Mouse (Mus musculus): ENCODE results near the gene Fasn. TPM values are rescaled to one million over a fixed set of nuclear protein-coding genes. Genes with fewer than 3 reads are reported as not detected.
A peak's percentile ranks its signal among the peaks of the same experiment; 100 is the strongest.
"Not testable (repeated sequence)": the region's sequence is repeated elsewhere in the genome, so short reads cannot be mapped to it uniquely, and the experiment has no call there.

The Fasn gene
- 80.8 and 94.6 TPM in 2 replicates for polyA plus RNA-seq (2014; fragmentation: Nextera tagmentation; extraction: Ambion mirVana)

DNA sequence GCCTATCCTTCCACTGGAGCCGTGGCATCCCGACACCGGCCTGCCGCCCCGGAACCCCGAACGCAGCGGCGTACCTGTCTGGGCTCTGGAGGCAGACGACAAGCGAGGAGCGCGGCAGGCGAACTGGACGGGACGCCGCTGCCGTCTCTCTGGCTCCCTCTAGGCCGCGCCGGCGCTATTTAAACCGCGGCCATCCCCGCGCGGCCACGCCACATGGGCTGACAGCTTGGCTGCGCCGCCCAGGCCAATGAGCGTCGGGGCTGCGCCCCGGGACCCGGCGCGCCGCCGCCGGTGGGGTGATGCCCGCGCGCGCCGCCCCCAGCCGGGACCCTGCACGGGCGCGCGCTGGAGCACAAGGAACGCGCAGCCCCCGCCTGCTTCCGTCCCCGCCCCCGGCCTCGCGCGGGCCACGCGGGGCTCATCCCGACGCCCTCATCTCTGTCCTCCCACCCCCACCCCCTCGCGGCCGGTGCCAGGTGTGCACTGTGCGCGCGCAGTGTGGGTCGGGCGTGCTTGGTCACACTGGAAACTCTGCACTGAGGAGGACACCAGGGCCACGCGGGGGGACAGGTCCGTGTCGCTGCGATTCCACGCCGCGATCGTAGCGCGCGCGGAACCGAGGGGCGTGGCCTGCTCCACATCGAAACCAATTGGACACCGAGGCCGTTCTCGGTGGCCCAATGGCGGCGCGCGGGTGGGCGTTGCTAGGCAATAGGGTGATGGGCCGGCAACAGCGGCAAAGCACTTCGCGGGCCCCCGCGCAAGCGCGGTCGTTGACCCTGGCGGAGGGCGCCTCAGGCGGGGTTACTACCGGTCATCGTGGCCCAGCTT lies at the start of gene Fasn:
Gene Fasn (minus strand): TSS at position 592 of the 831 bp plus-strand sequence.
- peak within 1 kb of the TSS; percentile 98 for H3K27ac ChIP-seq (ENCODE audit: low read depth, low read length)
- DNase-seq (ENCODE audit: low spot score, missing footprints), result peak; percentile 99
- H3K36me3 ChIP-seq (ENCODE audit: control insufficient read depth, insufficient read depth, low read length), result peaks cover 22% of the 10 kb centered on the region
- H3K9me3 ChIP-seq (ENCODE audit: control insufficient read depth, low read length), result no peaks in the 10 kb centered on the region
- H3K9ac ChIP-seq (ENCODE audit: low read length), result peak within 1 kb of the TSS; percentile 94
- H3K4me3 ChIP-seq (ENCODE audit: low read depth, low read length), result peak within 1 kb of the TSS; percentile 88
- no peaks in the 10 kb centered on the region for H3K27me3 ChIP-seq (ENCODE audit: control insufficient read depth, insufficient read depth, low read length)
- WGBS, result under 1% methylated on average over 99 of the region's 109 CpGs
- peak within 1 kb of the TSS; percentile 98 for H3K4me2 ChIP-seq
- peaks cover 43% of the 10 kb centered on the region for H3K4me1 ChIP-seq (ENCODE audit: control insufficient read depth, insufficient read depth, low read length)
- peak; percentile 89 for ATAC-seq (ENCODE audit: low FRiP score)

DNA sequence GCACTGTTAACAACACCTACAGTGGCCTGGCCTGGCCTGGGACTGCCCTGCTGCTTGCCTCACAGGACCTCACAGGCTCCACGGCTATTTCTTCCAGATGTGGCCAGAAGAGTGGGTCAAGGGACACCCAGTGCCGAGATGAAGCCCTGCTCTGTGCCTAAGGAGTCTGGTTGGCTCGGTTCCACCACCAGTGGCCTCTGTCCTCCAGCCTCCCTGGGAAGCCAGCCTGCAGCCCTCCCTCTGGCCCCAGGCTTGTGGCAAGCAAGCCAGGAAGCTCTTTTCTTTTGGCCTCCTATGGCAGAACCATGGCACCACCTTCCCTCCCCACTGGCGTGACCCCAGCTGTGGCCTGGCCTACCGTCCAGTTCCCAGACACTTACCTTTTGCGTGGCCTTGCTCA lies 48.9 kb upstream of the Fasn start:
- no peak for ATAC-seq (ENCODE audit: low FRiP score)
- no peaks in the 10 kb centered on the region for H3K27me3 ChIP-seq (ENCODE audit: control insufficient read depth, insufficient read depth, low read length)
- no peaks in the 10 kb centered on the region for H3K36me3 ChIP-seq (ENCODE audit: control insufficient read depth, insufficient read depth, low read length)
- no peaks in the 10 kb centered on the region for H3K9me3 ChIP-seq (ENCODE audit: control insufficient read depth, low read length)
- H3K4me1 ChIP-seq (ENCODE audit: control insufficient read depth, insufficient read depth, low read length), result no peaks in the 10 kb centered on the region
- no peak overlapping the region for H3K9ac ChIP-seq (ENCODE audit: low read length)
- 87% methylated on average over 6 of the region's 6 CpGs for WGBS
- H3K27ac ChIP-seq (ENCODE audit: low read depth, low read length), result no peak overlapping the region
- H3K4me2 ChIP-seq, result no peak overlapping the region
- no peak overlapping the region for H3K4me3 ChIP-seq (ENCODE audit: low read depth, low read length)
- no peak for DNase-seq (ENCODE audit: low spot score, missing footprints)

- Histone ChIP-seq H3K4me1 (ENCODE audit: control insufficient read depth, insufficient read depth, low read length) (no peaks in the 10 kb centered on the region), H3K27ac (ENCODE audit: low read depth, low read length) (no peak overlapping the region), H3K36me3 (ENCODE audit: control insufficient read depth, insufficient read depth, low read length) (no peaks in the 10 kb centered on the region), H3K9ac (ENCODE audit: low read length) (no peak overlapping the region), H3K9me3 (ENCODE audit: control insufficient read depth, low read length) (no peaks in the 10 kb centered on the region), H3K27me3 (ENCODE audit: control insufficient read depth, insufficient read depth, low read length) (no peaks in the 10 kb centered on the region), H3K4me3 (ENCODE audit: low read depth, low read length) (no peak overlapping the region), H3K4me2 (no peak overlapping the region)
- WGBS, result 95% methylated on average over 9 of the region's 9 CpGs
- DNase-seq (ENCODE audit: low spot score, missing footprints) (no peak), ATAC-seq (ENCODE audit: low FRiP score) (no peak)
Measured at GRCm38 (mm10) chr11:120871521-120871920, 47.2 kb upstream of the Fasn start.

DNA sequence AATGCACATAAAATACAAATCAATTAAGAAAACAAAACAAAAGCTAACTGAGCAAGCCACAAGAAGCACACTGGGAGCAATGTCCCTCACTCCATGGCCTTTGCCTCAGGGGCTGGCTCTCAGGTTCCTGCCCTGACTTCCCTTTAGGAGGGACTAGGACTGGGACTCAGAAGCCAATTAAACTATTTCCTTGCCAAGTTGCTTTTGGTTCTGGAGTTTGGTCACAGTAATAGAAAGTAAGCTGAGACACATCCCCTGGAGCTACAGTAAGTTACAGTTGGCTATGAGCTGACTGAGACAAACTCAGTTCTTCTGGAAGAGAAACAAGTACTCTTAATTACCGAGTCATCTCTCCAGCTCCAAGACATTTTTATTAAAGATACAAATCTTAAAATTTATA lies 41.5 kb upstream of the Fasn start:
- Histone ChIP-seq H3K36me3 (ENCODE audit: control insufficient read depth, insufficient read depth, low read length) (no peaks in the 10 kb centered on the region), H3K27me3 (ENCODE audit: control insufficient read depth, insufficient read depth, low read length) (no peaks in the 10 kb centered on the region), H3K4me1 (ENCODE audit: control insufficient read depth, insufficient read depth, low read length) (no peaks in the 10 kb centered on the region), H3K27ac (ENCODE audit: low read depth, low read length) (no peak overlapping the region), H3K4me2 (no peak overlapping the region), H3K9ac (ENCODE audit: low read length) (no peak overlapping the region), H3K9me3 (ENCODE audit: control insufficient read depth, low read length) (no peaks in the 10 kb centered on the region), H3K4me3 (ENCODE audit: low read depth, low read length) (no peak overlapping the region)
- no peak for ATAC-seq (ENCODE audit: low FRiP score)
- WGBS, result 93% methylated on average over 1 of the region's 1 CpGs
- DNase-seq (ENCODE audit: low spot score, missing footprints), result no peak

DNA sequence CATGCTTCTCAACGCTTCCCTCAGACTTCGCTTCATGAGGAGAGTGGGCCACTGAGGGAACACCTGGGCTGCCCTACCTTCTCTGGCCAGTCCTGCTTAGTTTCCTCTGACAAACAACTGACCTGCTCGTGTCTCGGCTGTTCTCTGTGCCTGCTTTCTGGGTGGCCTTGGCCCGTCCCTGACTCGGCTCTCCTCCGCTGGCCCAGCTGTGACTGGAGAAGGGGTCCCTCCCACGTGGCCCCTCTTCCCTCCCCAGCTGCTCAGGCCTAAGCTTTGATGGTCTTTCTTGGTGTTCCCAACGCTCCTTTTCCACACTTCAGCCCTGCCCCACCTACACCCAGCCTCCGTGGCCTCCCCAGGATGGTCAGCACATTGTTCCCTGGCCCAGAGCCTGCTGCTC lies 38.5 kb upstream of the Fasn start:
- Histone ChIP-seq H3K4me2 (no peak overlapping the region), H3K9ac (ENCODE audit: low read length) (no peak overlapping the region), H3K4me1 (ENCODE audit: control insufficient read depth, insufficient read depth, low read length) (no peaks in the 10 kb centered on the region), H3K36me3 (ENCODE audit: control insufficient read depth, insufficient read depth, low read length) (no peaks in the 10 kb centered on the region), H3K27ac (ENCODE audit: low read depth, low read length) (no peak overlapping the region), H3K27me3 (ENCODE audit: control insufficient read depth, insufficient read depth, low read length) (no peaks in the 10 kb centered on the region), H3K4me3 (ENCODE audit: low read depth, low read length) (no peak overlapping the region), H3K9me3 (ENCODE audit: control insufficient read depth, low read length) (no peaks in the 10 kb centered on the region)
- ATAC-seq (ENCODE audit: low FRiP score), result no peak
- WGBS, result 81% methylated on average over 10 of the region's 10 CpGs
- DNase-seq (ENCODE audit: low spot score, missing footprints), result no peak

DNA sequence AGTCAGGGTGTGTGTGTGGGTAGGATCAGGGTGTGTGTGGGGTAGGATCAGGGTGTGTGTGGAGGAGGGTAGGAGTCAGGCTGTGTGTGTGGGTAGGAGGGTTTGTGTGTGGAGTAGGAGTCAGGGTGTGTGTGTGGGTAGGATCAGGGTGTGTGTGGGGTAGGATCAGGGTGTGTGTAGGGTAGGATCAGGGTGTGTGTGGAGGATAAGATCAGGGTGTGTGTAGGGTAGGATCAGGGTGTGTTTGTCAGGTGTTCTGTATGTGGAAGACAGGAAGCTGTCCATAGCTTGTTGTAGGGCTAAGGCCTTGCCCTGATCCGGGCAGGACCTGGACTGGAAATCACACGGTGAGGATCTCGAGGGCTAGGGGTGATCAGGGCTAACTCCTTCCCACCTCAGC lies 31.6 kb upstream of the Fasn start:
- not testable (repeated sequence) for H3K4me3 ChIP-seq (ENCODE audit: low read depth, low read length); H3K9me3 ChIP-seq (ENCODE audit: control insufficient read depth, low read length); DNase-seq (ENCODE audit: low spot score, missing footprints); H3K27ac ChIP-seq (ENCODE audit: low read depth, low read length); H3K27me3 ChIP-seq (ENCODE audit: control insufficient read depth, insufficient read depth, low read length); ATAC-seq (ENCODE audit: low FRiP score); H3K36me3 ChIP-seq (ENCODE audit: control insufficient read depth, insufficient read depth, low read length); H3K4me2 ChIP-seq; H3K4me1 ChIP-seq (ENCODE audit: control insufficient read depth, insufficient read depth, low read length); H3K9ac ChIP-seq (ENCODE audit: low read length)
- 100% methylated on average over 3 of the region's 3 CpGs for WGBS

DNA sequence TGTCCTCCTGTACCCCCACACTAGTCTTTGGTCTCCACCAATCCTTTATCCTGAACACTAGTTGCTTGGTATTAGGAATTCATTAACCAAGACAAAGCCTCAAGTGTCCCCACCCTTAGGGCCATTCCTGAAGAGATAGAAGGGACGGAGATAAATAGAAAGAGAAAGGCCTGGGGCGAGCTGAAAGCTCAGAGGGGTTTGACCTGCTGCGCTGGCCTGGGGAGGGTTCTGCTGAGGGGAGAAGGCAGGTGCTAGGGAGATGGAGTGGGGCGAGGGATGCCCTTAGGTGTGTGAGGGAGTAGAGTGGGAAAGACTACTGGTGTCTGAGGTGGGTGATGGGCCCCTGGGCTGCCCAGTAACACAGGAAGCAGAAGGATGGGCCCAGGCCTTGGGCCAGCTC lies 29.4 kb upstream of the Fasn start:
- WGBS, result 75% methylated on average over 4 of the region's 4 CpGs
- DNase-seq (ENCODE audit: low spot score, missing footprints) (no peak), ATAC-seq (ENCODE audit: low FRiP score) (no peak)
- H3K4me3 ChIP-seq (ENCODE audit: low read depth, low read length), result no peak overlapping the region
- H3K4me1 ChIP-seq (ENCODE audit: control insufficient read depth, insufficient read depth, low read length), result no peaks in the 10 kb centered on the region
- 0 out of 2 replicates have a peak, but pooled peaks cover 2% of the 10 kb centered on the region for H3K36me3 ChIP-seq (ENCODE audit: control insufficient read depth, insufficient read depth, low read length)
- no peak overlapping the region for H3K27ac ChIP-seq (ENCODE audit: low read depth, low read length)
- H3K9ac ChIP-seq (ENCODE audit: low read length), result no peak overlapping the region
- H3K4me2 ChIP-seq, result no peak overlapping the region
- H3K9me3 ChIP-seq (ENCODE audit: control insufficient read depth, low read length), result no peaks in the 10 kb centered on the region
- H3K27me3 ChIP-seq (ENCODE audit: control insufficient read depth, insufficient read depth, low read length), result no peaks in the 10 kb centered on the region

DNA sequence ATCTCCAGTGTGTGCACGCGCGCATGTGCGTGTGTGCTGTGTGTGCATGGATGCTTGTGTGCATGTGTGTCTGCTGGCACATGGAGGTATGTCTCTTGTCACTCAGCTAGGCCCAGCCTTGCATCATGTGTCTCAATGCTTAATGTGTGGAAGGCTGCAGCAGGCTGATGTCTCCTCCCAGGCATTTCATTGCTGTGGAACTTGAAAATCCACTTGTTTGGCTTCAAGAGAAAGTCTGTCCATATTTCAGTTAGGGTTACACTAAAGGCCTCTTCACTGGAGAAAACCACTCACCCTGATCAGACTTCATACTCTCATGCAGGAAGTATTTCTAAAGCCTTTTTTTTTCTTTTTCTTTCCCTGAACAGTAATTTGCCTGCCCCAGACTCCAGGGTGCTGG lies 28.8 kb upstream of the Fasn start:
- no peaks in the 10 kb centered on the region for H3K4me1 ChIP-seq (ENCODE audit: control insufficient read depth, insufficient read depth, low read length)
- H3K9ac ChIP-seq (ENCODE audit: low read length), result no peak overlapping the region
- no peak for DNase-seq (ENCODE audit: low spot score, missing footprints)
- H3K36me3 ChIP-seq (ENCODE audit: control insufficient read depth, insufficient read depth, low read length), result 0 out of 2 replicates have a peak, but pooled peaks cover 2% of the 10 kb centered on the region
- H3K4me2 ChIP-seq, result no peak overlapping the region
- WGBS, result 99% methylated on average over 4 of the region's 4 CpGs
- ATAC-seq (ENCODE audit: low FRiP score), result no peak
- H3K27ac ChIP-seq (ENCODE audit: low read depth, low read length), result no peak overlapping the region
- H3K4me3 ChIP-seq (ENCODE audit: low read depth, low read length), result no peak overlapping the region
- no peaks in the 10 kb centered on the region for H3K27me3 ChIP-seq (ENCODE audit: control insufficient read depth, insufficient read depth, low read length)
- no peaks in the 10 kb centered on the region for H3K9me3 ChIP-seq (ENCODE audit: control insufficient read depth, low read length)

- ATAC-seq (ENCODE audit: low FRiP score) (no peak), DNase-seq (ENCODE audit: low spot score, missing footprints) (no peak)
- Histone ChIP-seq H3K4me2 (no peak overlapping the region), H3K27ac (ENCODE audit: low read depth, low read length) (no peak overlapping the region), H3K9me3 (ENCODE audit: control insufficient read depth, low read length) (no peaks in the 10 kb centered on the region), H3K27me3 (ENCODE audit: control insufficient read depth, insufficient read depth, low read length) (no peaks in the 10 kb centered on the region), H3K9ac (ENCODE audit: low read length) (no peak overlapping the region), H3K4me3 (ENCODE audit: low read depth, low read length) (no peak overlapping the region), H3K4me1 (ENCODE audit: control insufficient read depth, insufficient read depth, low read length) (no peaks in the 10 kb centered on the region), H3K36me3 (ENCODE audit: control insufficient read depth, insufficient read depth, low read length) (0 out of 2 replicates have a peak, but pooled peaks cover 2% of the 10 kb centered on the region)
- WGBS, result 69% methylated on average over 11 of the region's 11 CpGs
Measured at GRCm38 (mm10) chr11:120852083-120852935, 28.0 kb upstream of the Fasn start.
